Mouse (Mus musculus): ENCODE results near the gene Gm21188. TPM values are rescaled to one million over a fixed set of nuclear protein-coding genes. Genes with fewer than 3 reads are reported as not detected.
"Not testable (repeated sequence)": the region's sequence is repeated elsewhere in the genome, so short reads cannot be mapped to it uniquely, and the experiment has no call there.

Gene Gm21188
- total RNA-seq, 2 experiments from 2014 or later = 161 to 273 TPM

DNA sequence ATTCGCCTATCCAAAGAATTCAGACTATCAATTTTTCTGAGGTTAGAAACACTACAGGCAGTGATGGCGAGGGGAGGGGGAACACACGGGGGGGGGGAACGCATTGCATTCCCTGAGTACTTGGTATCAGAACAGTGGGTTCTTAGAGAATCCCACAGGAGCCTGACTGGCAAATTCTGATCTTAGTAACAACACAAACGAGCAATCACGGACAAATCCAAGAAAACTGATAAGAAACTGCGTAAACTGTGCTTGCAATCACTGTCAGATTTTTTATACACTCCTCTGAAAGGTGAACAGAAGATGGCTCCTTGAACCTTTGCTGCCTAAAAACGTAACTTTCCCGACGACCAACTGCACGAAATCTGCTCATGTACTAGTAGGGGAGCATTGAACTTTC is 24.6 kb downstream of the Gm21188 start:
- not testable (repeated sequence) for ATAC-seq (ENCODE audit: poor library complexity, severe bottlenecking)

DNA sequence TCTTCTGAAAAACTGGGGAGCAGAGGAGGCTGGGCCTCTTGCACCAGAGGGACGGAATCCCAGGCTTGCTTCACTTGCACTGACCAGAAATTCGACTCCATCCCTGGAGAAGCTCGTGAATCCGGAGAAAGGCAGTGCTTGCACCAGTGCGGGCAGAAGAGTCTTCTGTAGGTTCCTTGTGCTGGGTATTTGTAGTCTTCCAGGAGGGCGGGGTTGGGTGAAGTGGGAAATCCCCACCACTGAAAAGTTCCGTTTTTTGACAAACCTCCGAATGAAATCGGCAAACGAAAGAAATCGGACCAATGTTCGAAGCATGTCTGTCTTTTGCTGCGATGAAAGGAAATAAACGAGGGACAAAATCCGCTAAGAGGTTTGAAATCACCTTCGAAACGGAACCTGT is 25.1 kb downstream of the Gm21188 start, which contains the start of gene Gm36079:
TSS of gene Gm36079 (minus strand) at position 101 of the 400 bp plus-strand sequence.
- ATAC-seq (ENCODE audit: poor library complexity, severe bottlenecking) = 0 out of 2 replicates have a peak, but pooled peaks have one; percentile 10

DNA sequence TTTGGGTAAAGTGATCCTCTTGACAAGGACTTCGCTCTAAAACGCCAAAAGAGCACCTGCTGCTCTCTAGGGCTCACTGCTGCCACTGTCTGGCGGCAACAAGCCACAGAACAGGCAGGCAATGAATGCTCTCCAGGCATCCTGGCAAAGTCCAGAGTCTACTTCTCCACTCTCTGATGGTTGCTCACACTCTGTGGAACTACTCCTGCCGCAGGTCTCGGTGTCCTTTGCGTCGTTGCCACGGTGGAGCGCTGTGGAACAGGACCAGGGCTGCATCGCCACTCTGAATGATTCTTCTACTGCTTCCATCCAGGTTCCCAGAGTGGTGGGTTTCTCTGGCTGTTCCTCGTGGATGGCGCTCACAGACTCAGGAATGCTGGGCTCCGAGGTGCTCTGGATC is 25.6 kb downstream of the Gm21188 start:
- peak; percentile 30; the same call in 1 of the 2 replicates for ATAC-seq (ENCODE audit: poor library complexity, severe bottlenecking)

DNA sequence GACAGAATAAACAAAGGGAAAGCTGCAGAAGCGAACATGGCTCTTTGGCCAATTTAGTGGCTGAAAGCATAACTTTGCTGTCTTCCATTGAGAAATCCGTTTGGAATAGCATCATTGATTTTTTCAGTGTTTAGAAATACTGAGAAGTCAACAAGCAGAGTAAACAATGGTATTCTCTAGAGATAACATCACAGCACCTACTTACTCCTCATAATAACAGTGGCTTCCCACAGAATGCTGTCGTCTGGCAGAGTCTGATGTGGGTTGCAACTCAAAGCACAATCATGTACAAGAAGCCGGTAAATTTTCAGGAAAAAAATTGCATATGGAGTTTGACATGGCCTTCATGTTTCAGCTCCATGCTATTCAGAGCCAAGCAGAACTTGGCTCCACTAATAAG is 26.4 kb downstream of the Gm21188 start:
- ATAC-seq (ENCODE audit: poor library complexity, severe bottlenecking) = not testable (repeated sequence)

DNA sequence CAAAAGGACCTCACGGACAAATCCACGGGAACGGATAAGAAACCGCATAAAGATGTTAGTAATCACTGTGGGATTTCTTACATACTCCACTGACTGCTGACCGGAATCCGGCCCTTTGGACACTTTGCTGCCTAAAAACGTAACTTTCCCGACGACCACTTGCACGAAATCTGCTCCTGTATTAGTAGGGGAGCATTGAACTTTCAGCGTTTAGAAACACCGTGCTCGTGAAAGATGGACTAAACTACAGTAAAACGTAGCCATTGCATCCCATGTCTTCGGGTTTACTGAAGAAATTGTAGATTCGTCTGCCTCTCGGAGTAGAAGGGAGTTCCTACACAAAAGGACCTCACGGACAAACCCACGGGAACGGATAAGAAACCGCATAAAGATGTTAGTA is 27.0 kb downstream of the Gm21188 start:
- not testable (repeated sequence) for ATAC-seq (ENCODE audit: poor library complexity, severe bottlenecking)

DNA sequence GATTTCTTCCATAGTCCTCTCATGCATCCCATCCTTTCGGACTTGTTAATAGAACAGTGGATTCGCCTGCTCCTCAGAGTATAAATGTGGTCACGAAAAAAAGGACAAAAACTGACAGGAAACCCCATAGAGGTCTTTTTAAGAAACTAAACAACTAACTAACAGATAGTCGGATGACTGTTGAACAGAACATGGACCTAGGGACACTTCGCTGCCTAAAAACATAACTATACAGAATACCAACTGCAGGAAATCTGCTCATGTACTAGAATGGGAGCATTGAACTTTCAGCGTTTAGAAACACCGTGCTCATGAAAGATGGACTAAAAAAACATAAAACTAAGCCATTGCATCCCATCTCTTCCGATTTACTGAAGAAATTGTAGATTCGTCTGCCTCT is 27.4 kb downstream of the Gm21188 start:
- ATAC-seq (ENCODE audit: poor library complexity, severe bottlenecking) = not testable (repeated sequence)

DNA sequence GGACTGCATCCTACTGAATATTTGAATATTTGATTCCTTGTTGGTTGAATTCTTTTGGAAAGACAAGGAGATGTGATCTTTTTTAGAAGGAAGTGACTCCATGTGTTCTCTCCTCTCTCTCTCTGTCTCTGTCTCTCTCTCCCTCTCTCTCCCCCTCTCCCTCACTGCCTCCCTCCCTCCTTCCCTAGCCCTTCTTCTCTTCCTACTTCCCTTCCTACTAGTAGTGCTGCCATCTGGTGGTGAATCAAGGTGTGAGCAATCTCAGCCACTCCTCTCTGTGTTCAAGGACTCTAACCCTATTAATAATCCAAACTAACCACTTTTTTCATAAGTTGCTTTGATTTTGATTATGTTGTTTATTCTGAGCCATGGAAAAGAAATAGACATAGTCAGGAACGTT is 30.5 kb downstream of the Gm21188 start:
- peak; percentile 87 for ATAC-seq (ENCODE audit: poor library complexity, severe bottlenecking)

DNA sequence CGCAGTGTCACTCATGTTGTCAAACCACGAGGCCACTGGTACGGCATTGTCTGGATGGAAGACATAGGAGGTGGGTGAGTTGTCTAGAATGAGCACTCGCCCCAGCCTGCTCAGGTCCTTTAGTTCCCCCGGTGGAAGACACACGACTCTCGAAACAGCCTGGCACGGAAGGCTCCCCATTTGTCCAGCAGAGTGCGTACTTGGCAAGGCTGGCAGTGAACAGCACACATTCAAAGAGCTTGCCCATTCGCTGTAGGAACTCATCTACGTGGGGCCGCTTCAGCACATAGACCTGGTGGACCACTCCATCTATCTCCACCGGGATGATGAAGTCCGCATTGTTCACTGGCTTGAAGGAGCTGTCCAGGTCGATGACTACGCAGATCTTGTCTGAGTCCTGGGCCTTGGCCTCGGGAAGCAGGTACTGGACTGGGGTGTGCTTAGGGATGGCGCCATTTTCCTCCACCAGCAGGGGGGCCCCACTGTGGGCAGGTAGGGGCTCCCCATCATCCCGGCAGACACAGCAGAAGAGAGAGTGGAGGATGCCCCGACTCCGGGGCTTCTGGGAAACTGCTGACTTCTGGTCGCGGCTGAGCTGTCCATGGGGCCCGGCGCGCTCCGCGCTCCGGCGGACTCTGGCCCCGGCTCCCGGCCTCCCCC is 36.5 kb downstream of the Gm21188 start:
- peak; percentile 58 for ATAC-seq (ENCODE audit: poor library complexity, severe bottlenecking)

DNA sequence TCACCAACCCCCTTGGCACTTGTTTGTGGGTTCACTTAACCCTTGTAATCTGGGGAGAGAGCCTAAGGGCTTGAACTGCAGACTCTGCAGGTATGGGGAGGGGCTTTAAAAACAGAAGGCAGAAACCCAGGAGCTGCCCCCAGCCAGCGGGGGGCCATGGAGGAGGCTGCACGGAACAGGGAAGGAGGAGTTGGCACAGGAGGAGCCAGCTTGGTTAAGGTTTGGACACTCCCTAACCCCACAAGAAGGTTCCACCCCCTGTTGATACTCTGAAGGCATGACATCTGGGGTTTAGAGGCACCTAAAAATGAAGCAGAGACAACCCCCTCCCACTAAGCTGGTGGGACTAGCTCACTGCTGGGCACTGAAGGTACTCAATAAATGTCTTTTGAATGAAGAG is 38.0 kb downstream of the Gm21188 start:
- ATAC-seq (ENCODE audit: poor library complexity, severe bottlenecking) = peak; percentile 50

DNA sequence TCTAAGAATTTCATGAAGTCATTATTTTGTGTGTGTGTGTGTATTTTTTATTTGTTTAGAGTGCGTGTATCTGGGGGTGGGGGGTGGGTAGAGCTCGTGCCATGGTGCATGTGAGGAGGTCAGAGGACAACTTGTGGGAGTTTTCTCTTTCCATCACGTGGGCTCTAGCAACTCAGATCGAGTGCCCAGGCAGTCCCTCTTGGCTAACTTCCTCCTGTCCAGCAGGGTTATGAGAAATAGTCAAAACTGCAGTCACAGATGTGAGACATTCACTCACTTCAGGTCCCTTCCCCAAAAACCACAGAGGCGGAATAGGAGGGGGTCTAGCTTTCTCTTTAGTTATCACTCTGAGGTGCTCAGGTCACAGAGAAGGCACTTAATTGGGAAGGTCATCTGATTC is 38.5 kb downstream of the Gm21188 start:
- ATAC-seq (ENCODE audit: poor library complexity, severe bottlenecking) = peak; percentile 66

DNA sequence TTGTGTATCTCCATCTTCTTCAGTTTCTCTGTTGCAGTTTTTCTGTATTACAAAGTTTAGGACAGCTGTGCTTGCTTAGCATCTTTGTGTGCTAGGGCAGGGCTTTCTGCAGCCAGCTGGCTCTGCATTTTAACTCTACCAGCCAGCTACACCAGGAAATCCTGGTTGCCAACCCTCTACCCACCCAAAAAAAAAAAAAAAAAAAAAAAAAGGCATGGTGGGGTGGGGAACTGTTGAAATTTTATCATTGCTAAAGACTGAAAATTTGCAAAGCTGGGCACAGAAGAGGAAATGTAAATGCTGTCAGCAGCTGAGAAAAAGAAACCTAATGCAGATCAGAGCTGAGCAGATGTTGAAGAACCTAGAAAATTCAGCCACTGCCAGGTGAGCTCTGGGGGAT is 41.9 kb downstream of the Gm21188 start:
- ATAC-seq (ENCODE audit: poor library complexity, severe bottlenecking) = peak; percentile 43

DNA sequence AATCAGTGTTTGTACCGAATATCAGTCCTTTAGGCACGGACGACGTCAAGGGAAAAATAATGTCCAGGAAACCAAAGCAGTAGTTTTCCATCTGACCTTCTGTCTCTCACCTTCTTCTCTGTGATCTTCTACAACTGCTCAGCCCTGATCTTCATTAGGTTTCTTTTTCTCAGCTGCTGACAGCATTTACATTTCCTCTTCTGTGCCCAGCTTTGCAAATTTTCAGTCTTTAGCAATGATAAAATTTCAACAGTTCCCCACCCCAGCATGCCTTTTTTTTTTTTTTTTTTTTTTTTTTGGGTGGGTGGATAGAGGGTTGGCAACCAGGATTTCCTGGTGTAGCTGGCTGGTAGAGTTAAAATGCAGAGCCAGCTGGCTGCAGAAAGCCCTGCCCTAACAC is 52.8 kb downstream of the Gm21188 start:
- ATAC-seq (ENCODE audit: poor library complexity, severe bottlenecking) = peak; percentile 62

DNA sequence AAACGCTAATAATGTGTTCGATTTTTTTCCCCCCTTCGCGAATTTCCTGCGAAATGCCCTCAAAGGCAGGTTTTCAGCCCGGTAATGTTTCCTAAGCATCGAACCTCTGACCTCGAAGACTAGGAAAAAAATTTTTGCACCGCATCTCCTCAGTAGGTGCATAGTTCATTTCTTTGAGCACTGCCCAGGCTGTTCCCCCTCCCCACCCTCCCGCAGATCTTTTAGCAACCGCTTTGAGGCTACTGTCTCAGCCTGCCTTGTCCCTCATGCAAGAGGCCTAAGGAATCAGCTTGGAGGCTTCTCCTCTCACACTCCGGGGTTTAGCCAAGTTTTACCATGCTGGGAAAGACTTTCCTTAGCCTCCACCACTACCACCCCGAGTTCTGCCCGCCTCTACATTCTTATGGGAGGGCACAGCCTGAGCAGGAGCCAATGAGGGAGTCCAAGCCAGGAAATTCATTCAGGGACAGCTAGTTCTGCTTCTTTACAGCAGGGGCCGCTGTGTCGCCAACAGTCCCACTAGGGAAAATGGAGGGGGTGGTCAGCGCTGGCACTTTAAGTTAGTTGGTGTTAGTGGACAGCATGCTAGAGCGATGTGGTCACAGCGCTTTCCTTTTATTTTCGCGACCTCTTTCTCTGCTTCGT is 53.4 kb downstream of the Gm21188 start:
- ATAC-seq (ENCODE audit: poor library complexity, severe bottlenecking) = peak; percentile 97

DNA sequence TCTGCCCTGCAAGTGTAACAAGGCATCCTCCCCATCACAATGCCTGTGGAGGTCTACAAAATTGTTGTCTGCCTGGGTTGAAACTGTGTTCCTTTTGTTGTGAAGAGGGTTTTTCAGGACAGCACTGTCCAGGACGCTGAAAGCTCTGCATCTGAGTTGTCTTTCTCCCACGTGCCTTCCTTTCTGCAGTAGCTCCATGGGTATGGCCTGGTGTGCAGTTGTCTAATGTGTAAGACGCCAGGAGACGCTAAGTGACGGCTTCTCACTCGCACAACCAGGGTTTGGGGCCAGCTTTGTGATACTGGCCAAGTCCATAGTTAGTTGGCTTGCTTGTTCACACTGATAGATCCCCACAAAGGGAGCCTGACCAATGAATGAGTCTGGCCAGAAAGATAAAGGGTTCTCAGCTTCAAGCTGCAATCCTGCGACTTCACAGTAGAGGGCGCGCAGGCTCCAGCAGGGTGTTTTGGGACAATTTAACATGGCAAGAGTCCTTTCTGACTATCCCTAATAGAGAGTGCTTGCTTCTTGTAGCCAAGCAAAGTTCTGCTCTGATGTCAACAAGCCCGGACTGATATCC is 60.0 kb downstream of the Gm21188 start:
- ATAC-seq (ENCODE audit: poor library complexity, severe bottlenecking) = peak; percentile 94

DNA sequence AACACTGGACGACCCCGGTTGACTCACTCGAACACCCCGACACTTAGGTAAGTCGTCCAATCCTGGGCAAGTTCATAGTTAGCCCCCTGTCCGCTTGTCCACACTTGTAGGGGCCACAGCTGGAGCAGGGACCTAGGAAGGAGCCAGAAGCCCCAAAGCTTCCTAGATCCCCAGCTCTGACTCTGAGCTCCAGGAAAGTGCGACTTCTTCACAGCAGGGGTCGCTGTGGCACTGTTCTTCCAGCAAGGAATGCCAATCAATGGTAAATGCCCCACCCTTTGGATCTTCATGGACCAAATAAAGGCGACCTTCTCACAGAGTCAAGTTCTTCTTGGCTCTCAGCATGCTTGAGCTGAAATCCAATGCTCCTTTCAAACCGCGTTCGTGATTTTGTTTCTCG is 60.7 kb downstream of the Gm21188 start:
- ATAC-seq (ENCODE audit: poor library complexity, severe bottlenecking) = peak; percentile 86

Other genes starting within 250 kb of the Gm21188 start
- not detected in 2 replicates for gene AF067063, start 222.0 kb downstream of the Gm21188 start, total RNA-seq (2015)
- not detected in 2 replicates for gene AF067063, start 222.0 kb downstream of the Gm21188 start, total RNA-seq (2017)
- gene D13Ertd608e, start 216.2 kb downstream of the Gm21188 start, total RNA-seq (2015) = 0.45 and 1.7 TPM in 2 replicates
- 2.6 TPM in 1 of 2 replicates, not detected in the other for gene D13Ertd608e, start 216.2 kb downstream of the Gm21188 start, total RNA-seq (2017)
- not detected in 2 replicates for gene Tcstv1, start 157.4 kb downstream of the Gm21188 start, total RNA-seq (2015)
- not detected in 2 replicates for gene Tcstv1, start 157.4 kb downstream of the Gm21188 start, total RNA-seq (2017)
- not detected in 2 replicates for gene Gm21761, start 122.9 kb downstream of the Gm21188 start, total RNA-seq (2015)
- not detected in 2 replicates for gene Gm21761, start 122.9 kb downstream of the Gm21188 start, total RNA-seq (2017)
- gene B020031M17Rik, start 101.4 kb downstream of the Gm21188 start, total RNA-seq (2015) = not detected in 2 replicates
- not detected in 2 replicates for gene B020031M17Rik, start 101.4 kb downstream of the Gm21188 start, total RNA-seq (2017)
- gene Gm36079, start 25.2 kb downstream of the Gm21188 start, total RNA-seq (2015) = not detected in 2 replicates
- 0.49 TPM in 1 of 2 replicates, not detected in the other for gene Gm36079, start 25.2 kb downstream of the Gm21188 start, total RNA-seq (2017)
- gene Gm20767, start 88.1 kb upstream of the Gm21188 start, total RNA-seq (2015) = not detected in 2 replicates
- not detected in 2 replicates for gene Gm20767, start 88.1 kb upstream of the Gm21188 start, total RNA-seq (2017)
- not detected in 2 replicates for gene Gm21818, start 120.2 kb upstream of the Gm21188 start, total RNA-seq (2015)
- gene Gm21818, start 120.2 kb upstream of the Gm21188 start, total RNA-seq (2017) = not detected in 2 replicates
- 0.58 and 1.4 TPM in 2 replicates for gene Gm21762, start 163.8 kb upstream of the Gm21188 start, total RNA-seq (2015)
- gene Gm21762, start 163.8 kb upstream of the Gm21188 start, total RNA-seq (2017) = 1.7 and 3.3 TPM in 2 replicates
- gene Gm21731, start 186.9 kb upstream of the Gm21188 start, total RNA-seq (2015) = not detected in 2 replicates
- gene Gm21731, start 186.9 kb upstream of the Gm21188 start, total RNA-seq (2017) = not detected in 2 replicates
- gene AF067061, start 210.9 kb upstream of the Gm21188 start, total RNA-seq (2015) = not detected in 2 replicates
- not detected in 2 replicates for gene AF067061, start 210.9 kb upstream of the Gm21188 start, total RNA-seq (2017)
- gene BC147527, start 248.2 kb upstream of the Gm21188 start, total RNA-seq (2015) = 46.3 and 48.8 TPM in 2 replicates
- gene BC147527, start 248.2 kb upstream of the Gm21188 start, total RNA-seq (2017) = 48.0 and 70.9 TPM in 2 replicates

All from megakaryocyte, adult 5-6 weeks (primary cell).